Mouse (Mus musculus): Measurements from ENCODE around the gene Tbc1d1. TPM values are rescaled to one million over a fixed set of nuclear protein-coding genes. Genes with fewer than 3 reads are reported as not detected.

The Tbc1d1 gene
- polyA plus RNA-seq, 1 experiment from 2014 or later = 32.3 TPM

- WGBS = 75% methylated on average over 5 of the region's 5 CpGs
- H3K4me1 ChIP-seq (ENCODE audit: control insufficient read depth, insufficient read depth, low read length) = no peaks in the 10 kb centered on the region
- no peak overlapping the region for H3K9ac ChIP-seq (ENCODE audit: low read depth, low read length)
- H3K27me3 ChIP-seq (replicated peaks; ENCODE audit: control insufficient read depth, insufficient read depth, low read length) = no peaks in the 10 kb centered on the region
- no peak overlapping the region for H3K27ac ChIP-seq (ENCODE audit: low read length)
- no peak for ATAC-seq
- H3K9me3 ChIP-seq (ENCODE audit: control insufficient read depth, low read length) = no peaks in the 10 kb centered on the region
- H3K36me3 ChIP-seq (ENCODE audit: control insufficient read depth, insufficient read depth, low read length) = no peaks in the 10 kb centered on the region
- H3K4me3 ChIP-seq (ENCODE audit: low read length) = no peak overlapping the region
- H3K4me2 ChIP-seq (ENCODE audit: low read depth, low read length) = no peak overlapping the region
Measured at GRCm38 (mm10) chr5:64136325-64136724, 19.8 kb upstream of the Tbc1d1 start.

DNA sequence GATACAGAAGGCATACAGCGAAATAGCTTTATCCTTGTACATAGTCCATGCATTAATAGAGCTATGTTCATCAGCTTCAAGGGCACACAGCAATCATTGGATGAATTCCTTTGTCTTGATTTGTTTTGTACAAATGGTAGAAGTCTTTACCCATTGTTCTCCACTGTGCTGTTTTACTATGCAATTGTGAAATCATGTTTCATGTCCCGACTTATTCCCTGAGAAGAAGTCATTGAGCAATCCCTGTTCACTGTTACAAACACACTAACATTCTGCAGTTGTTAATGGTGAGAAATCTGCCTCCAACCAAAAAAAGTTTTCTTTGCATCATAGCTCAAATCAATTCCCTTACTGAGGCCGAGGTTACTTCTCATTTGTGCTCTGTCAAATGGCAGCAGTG lies 15.9 kb upstream of the Tbc1d1 start:
- no peaks in the 10 kb centered on the region for H3K36me3 ChIP-seq (ENCODE audit: control insufficient read depth, insufficient read depth, low read length)
- WGBS = 77% methylated on average over 3 of the region's 3 CpGs
- H3K9me3 ChIP-seq (ENCODE audit: control insufficient read depth, low read length) = no peaks in the 10 kb centered on the region
- no peaks in the 10 kb centered on the region for H3K4me1 ChIP-seq (ENCODE audit: control insufficient read depth, insufficient read depth, low read length)
- no peak overlapping the region for H3K4me3 ChIP-seq (ENCODE audit: low read length)
- no peak overlapping the region for H3K9ac ChIP-seq (ENCODE audit: low read depth, low read length)
- H3K27ac ChIP-seq (ENCODE audit: low read length) = no peak overlapping the region
- no peaks in the 10 kb centered on the region for H3K27me3 ChIP-seq (replicated peaks; ENCODE audit: control insufficient read depth, insufficient read depth, low read length)
- no peak overlapping the region for H3K4me2 ChIP-seq (ENCODE audit: low read depth, low read length)
- ATAC-seq = no peak

GRCm38 (mm10) chr5:64144315-64144714 lies 11.8 kb upstream of the Tbc1d1 start:
- WGBS = 76% methylated on average over 5 of the region's 5 CpGs
- Histone ChIP-seq H3K36me3 (ENCODE audit: control insufficient read depth, insufficient read depth, low read length) (no peaks in the 10 kb centered on the region), H3K4me1 (ENCODE audit: control insufficient read depth, insufficient read depth, low read length) (no peaks in the 10 kb centered on the region), H3K9me3 (ENCODE audit: control insufficient read depth, low read length) (no peaks in the 10 kb centered on the region), H3K4me2 (ENCODE audit: low read depth, low read length) (no peak overlapping the region), H3K9ac (ENCODE audit: low read depth, low read length) (no peak overlapping the region), H3K27me3 (replicated peaks; ENCODE audit: control insufficient read depth, insufficient read depth, low read length) (no peaks in the 10 kb centered on the region), H3K4me3 (ENCODE audit: low read length) (no peak overlapping the region), H3K27ac (ENCODE audit: low read length) (no peak overlapping the region)
- ATAC-seq = no peak

DNA sequence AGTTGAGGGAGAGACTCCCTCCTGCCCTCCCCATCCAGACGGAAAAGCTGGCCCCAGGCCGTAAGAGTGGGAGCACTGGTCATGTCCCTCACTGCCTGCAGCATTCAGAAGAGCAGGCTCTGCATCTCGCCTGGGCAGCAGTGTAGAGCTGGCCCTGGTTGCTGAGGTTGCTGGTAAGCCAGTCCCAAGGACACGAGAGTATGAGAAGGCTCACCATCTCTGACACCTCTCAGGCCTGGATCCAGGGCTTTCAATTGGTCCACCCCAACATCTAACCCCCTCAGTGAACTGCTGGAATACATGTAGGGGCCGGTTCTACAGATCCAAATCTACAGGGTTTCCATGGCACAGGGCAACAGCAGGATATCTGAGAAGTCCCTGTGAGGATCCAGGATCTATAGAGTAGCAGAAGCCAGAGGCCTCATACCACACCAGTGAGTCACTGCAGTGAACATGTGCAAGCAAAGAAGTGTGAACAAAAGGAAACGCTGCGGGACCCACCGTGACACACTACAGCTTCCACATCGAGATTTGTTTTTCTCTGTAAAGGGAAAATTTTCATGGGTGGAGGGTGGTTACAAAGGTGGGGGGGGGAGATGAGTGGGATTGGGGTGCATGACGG lies 9.6 kb upstream of the Tbc1d1 start:
- 75% methylated on average over 10 of the region's 10 CpGs for whole genome bisulfite sequencing
- no peak overlapping the region for H3K9ac ChIP-seq (ENCODE audit: low read depth, low read length)
- H3K27me3 ChIP-seq (replicated peaks; ENCODE audit: control insufficient read depth, insufficient read depth, low read length) = no peaks in the 10 kb centered on the region
- H3K36me3 ChIP-seq (ENCODE audit: control insufficient read depth, insufficient read depth, low read length) = no peaks in the 10 kb centered on the region
- no peak overlapping the region for H3K27ac ChIP-seq (ENCODE audit: low read length)
- no peaks in the 10 kb centered on the region for H3K9me3 ChIP-seq (ENCODE audit: control insufficient read depth, low read length)
- no peak for ATAC-seq
- H3K4me3 ChIP-seq (ENCODE audit: low read length) = no peak overlapping the region
- H3K4me2 ChIP-seq (ENCODE audit: low read depth, low read length) = no peak overlapping the region
- H3K4me1 ChIP-seq (ENCODE audit: control insufficient read depth, insufficient read depth, low read length) = peaks cover 5% of the 10 kb centered on the region; the same call in 1 of the 2 replicates

GRCm38 (mm10) chr5:64149184-64150127 lies 6.6 kb upstream of the Tbc1d1 start:
- Histone ChIP-seq H3K4me2 (ENCODE audit: low read depth, low read length) (peak overlapping the region; percentile 57), H3K9me3 (ENCODE audit: control insufficient read depth, low read length) (no peaks in the 10 kb centered on the region), H3K36me3 (ENCODE audit: control insufficient read depth, insufficient read depth, low read length) (no peaks in the 10 kb centered on the region), H3K27ac (ENCODE audit: low read length) (no peak overlapping the region; the same call in 1 of the 2 replicates), H3K9ac (ENCODE audit: low read depth, low read length) (peak overlapping the region; percentile 6; the same call in 1 of the 2 replicates), H3K4me1 (ENCODE audit: control insufficient read depth, insufficient read depth, low read length) (peaks cover 5% of the 10 kb centered on the region; the same call in 1 of the 2 replicates), H3K4me3 (ENCODE audit: low read length) (peak overlapping the region; percentile 31), H3K27me3 (replicated peaks; ENCODE audit: control insufficient read depth, insufficient read depth, low read length) (no peaks in the 10 kb centered on the region)
- peak; percentile 88 for ATAC-seq
- 21% methylated on average over 17 of the region's 17 CpGs for WGBS

- Histone ChIP-seq H3K27ac (ENCODE audit: low read length) (no peak overlapping the region), H3K9ac (ENCODE audit: low read depth, low read length) (no peak overlapping the region), H3K4me2 (ENCODE audit: low read depth, low read length) (no peak overlapping the region), H3K9me3 (ENCODE audit: control insufficient read depth, low read length) (no peaks in the 10 kb centered on the region), H3K36me3 (ENCODE audit: control insufficient read depth, insufficient read depth, low read length) (no peaks in the 10 kb centered on the region), H3K4me3 (ENCODE audit: low read length) (no peak overlapping the region), H3K27me3 (replicated peaks; ENCODE audit: control insufficient read depth, insufficient read depth, low read length) (no peaks in the 10 kb centered on the region), H3K4me1 (ENCODE audit: control insufficient read depth, insufficient read depth, low read length) (peaks cover 10% of the 10 kb centered on the region; the same call in 1 of the 2 replicates)
- 94% methylated on average over 1 of the region's 1 CpGs for WGBS
- no peak for ATAC-seq
Measured at GRCm38 (mm10) chr5:64153319-64153718, 2.8 kb upstream of the Tbc1d1 start.

DNA sequence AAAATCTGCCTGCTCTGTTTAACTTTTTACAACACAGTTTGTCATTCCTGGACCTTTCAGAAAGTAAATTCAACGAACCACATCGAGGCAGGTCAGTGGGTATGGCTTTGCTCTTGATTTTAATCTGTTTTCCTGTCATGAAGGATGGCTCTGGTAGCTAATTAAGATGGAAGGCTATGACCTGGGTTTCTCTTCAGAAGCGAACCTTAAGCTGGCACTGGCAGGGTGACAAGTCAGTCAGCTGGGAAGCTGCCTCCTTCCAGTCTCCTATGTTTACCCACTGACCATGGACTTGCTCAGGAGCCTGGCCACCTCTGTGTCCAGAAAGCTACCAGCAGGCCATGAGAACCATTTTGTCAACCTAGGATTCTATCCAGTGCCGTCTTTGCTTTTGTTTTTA lies 474 bp downstream of the Tbc1d1 start:
- Histone ChIP-seq H3K27ac (ENCODE audit: low read length) (peak overlapping the region; percentile 88), H3K4me3 (ENCODE audit: low read length) (peak overlapping the region; percentile 20), H3K36me3 (ENCODE audit: control insufficient read depth, insufficient read depth, low read length) (no peaks in the 10 kb centered on the region), H3K27me3 (replicated peaks; ENCODE audit: control insufficient read depth, insufficient read depth, low read length) (no peaks in the 10 kb centered on the region), H3K9me3 (ENCODE audit: control insufficient read depth, low read length) (no peaks in the 10 kb centered on the region), H3K4me2 (ENCODE audit: low read depth, low read length) (peak overlapping the region; percentile 46), H3K4me1 (ENCODE audit: control insufficient read depth, insufficient read depth, low read length) (peaks cover 16% of the 10 kb centered on the region), H3K9ac (ENCODE audit: low read depth, low read length) (peak overlapping the region; percentile 56)
- no peak for ATAC-seq
- 31% methylated on average over 4 of the region's 4 CpGs for WGBS

DNA sequence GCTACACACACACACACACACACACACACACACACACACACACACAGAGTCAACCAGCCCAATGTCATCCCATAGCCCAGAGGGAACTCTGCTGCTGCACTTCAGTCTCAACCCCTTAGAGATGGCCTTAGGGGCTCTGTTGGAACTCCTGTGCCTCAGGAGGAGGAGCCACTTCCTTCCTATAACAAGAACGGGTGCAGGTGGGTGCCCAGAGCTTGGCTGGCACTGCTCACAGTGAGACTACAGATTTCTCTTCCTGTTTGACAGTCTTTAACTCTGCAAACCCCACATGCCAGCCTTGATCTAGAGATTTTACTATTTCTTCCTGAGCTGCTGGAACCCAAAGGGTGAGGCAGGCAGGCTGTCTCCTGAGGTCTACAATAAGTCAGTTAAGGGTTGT lies 1.8 kb downstream of the Tbc1d1 start:
- Histone ChIP-seq H3K4me2 (ENCODE audit: low read depth, low read length) (no peak overlapping the region), H3K36me3 (ENCODE audit: control insufficient read depth, insufficient read depth, low read length) (no peaks in the 10 kb centered on the region), H3K4me1 (ENCODE audit: control insufficient read depth, insufficient read depth, low read length) (peaks cover 16% of the 10 kb centered on the region), H3K9ac (ENCODE audit: low read depth, low read length) (no peak overlapping the region), H3K9me3 (ENCODE audit: control insufficient read depth, low read length) (no peaks in the 10 kb centered on the region), H3K4me3 (ENCODE audit: low read length) (no peak overlapping the region), H3K27me3 (replicated peaks; ENCODE audit: control insufficient read depth, insufficient read depth, low read length) (no peaks in the 10 kb centered on the region), H3K27ac (ENCODE audit: low read length) (no peak overlapping the region)
- no peak for ATAC-seq
- WGBS = 55% methylated on average over 1 of the region's 1 CpGs

DNA sequence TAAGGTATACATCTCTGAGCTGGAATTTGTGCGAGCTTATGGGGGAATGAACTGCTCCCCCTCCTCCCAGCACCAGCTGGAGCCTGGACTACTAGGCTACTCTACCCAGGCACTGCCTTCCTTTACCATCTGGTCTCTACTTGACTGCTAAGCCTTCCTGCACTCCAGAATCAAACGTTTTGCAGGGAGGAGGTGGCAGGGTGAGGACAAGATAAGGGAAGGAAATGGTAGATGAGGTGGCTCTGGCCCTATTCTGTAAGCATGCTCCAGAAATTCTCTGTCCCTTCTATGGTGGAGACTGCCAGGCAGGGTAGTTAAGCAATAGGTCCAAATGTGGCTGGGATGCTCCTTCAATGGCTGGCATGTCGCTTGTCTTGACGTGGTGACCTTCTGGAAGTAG lies 2.4 kb downstream of the Tbc1d1 start:
- H3K9me3 ChIP-seq (ENCODE audit: control insufficient read depth, low read length) = no peaks in the 10 kb centered on the region
- no peak overlapping the region for H3K27ac ChIP-seq (ENCODE audit: low read length)
- WGBS = 50% methylated on average over 4 of the region's 4 CpGs
- peaks cover 16% of the 10 kb centered on the region for H3K4me1 ChIP-seq (ENCODE audit: control insufficient read depth, insufficient read depth, low read length)
- H3K4me3 ChIP-seq (ENCODE audit: low read length) = peak overlapping the region; percentile 5; the same call in 1 of the 2 replicates
- no peaks in the 10 kb centered on the region for H3K27me3 ChIP-seq (replicated peaks; ENCODE audit: control insufficient read depth, insufficient read depth, low read length)
- H3K4me2 ChIP-seq (ENCODE audit: low read depth, low read length) = peak overlapping the region; percentile 100; the same call in 1 of the 2 replicates
- ATAC-seq = no peak
- no peak overlapping the region for H3K9ac ChIP-seq (ENCODE audit: low read depth, low read length)
- no peaks in the 10 kb centered on the region for H3K36me3 ChIP-seq (ENCODE audit: control insufficient read depth, insufficient read depth, low read length)

Data from intestine, embryonic 16.5 days (tissue).